Mouse (Mus musculus) MEL-GATA-1-ER (cell line): Measurements from ENCODE around the gene Mdfi.

Source experiments
- DNase-seq: peaks from one replicate; pipeline ENCODE4 v3.0.0-alpha.2; 2012; ENCODE audit warnings: low read depth; ENCODE audit errors: extremely low read depth

The Mdfi gene

GRCm38 (mm10) chr17:47847985-47848384 lies 13.5 kb upstream of the Mdfi start:
- DNase-seq, result no peak

GRCm38 (mm10) chr17:47845609-47846008 lies 11.1 kb upstream of the Mdfi start:
- no peak for DNase-seq

GRCm38 (mm10) chr17:47843465-47843864 lies 9.0 kb upstream of the Mdfi start:
- no peak for DNase-seq

GRCm38 (mm10) chr17:47841931-47842623 lies 7.6 kb upstream of the Mdfi start:
- DNase-seq, result no peak

- no peak for DNase-seq
These were observed 7.0 kb upstream of the Mdfi start for GRCm38 (mm10) chr17:47841521-47841920.

- DNase-seq, result no peak
These were observed 3.3 kb upstream of the Mdfi start for GRCm38 (mm10) chr17:47837808-47838207.

- DNase-seq, result no peak
These were observed 636 bp downstream of the Mdfi start for GRCm38 (mm10) chr17:47833628-47834481.

- no peak for DNase-seq
These were observed 1.4 kb downstream of the Mdfi start for GRCm38 (mm10) chr17:47833029-47833627.

- no peak for DNase-seq
These were observed 1.9 kb downstream of the Mdfi start for GRCm38 (mm10) chr17:47832501-47833028.

- DNase-seq, result no peak
These were observed 2.7 kb downstream of the Mdfi start for GRCm38 (mm10) chr17:47831772-47832171.

- no peak for DNase-seq
These were observed 3.3 kb downstream of the Mdfi start for GRCm38 (mm10) chr17:47831161-47831560.

GRCm38 (mm10) chr17:47821339-47821738 lies 13.2 kb downstream of the Mdfi start:
- no peak for DNase-seq

GRCm38 (mm10) chr17:47818038-47818725 lies 16.3 kb downstream of the Mdfi start:
- DNase-seq, result no peak

GRCm38 (mm10) chr17:47815446-47815845 lies 19.0 kb downstream of the Mdfi start:
- no peak for DNase-seq

GRCm38 (mm10) chr17:47814496-47814895 lies 20.0 kb downstream of the Mdfi start:
- no peak for DNase-seq

GRCm38 (mm10) chr17:47813616-47814015 lies 20.9 kb downstream of the Mdfi start:
- no peak for DNase-seq

GRCm38 (mm10) chr17:47812200-47812599 lies 22.3 kb downstream of the Mdfi start:
- DNase-seq, result no peak

GRCm38 (mm10) chr17:47811265-47811800 lies 23.2 kb downstream of the Mdfi start:
- no peak for DNase-seq

- DNase-seq, result no peak
These were observed 28.3 kb downstream of the Mdfi start for GRCm38 (mm10) chr17:47806230-47806629.

- DNase-seq, result no peak
These were observed 29.2 kb downstream of the Mdfi start for GRCm38 (mm10) chr17:47805047-47805835.
